Mouse (Mus musculus) testis, adult 2 months (tissue): ENCODE measurements around the gene Serpine3. TPM values are rescaled to one million over a fixed set of nuclear protein-coding genes. Genes with fewer than 3 reads are reported as not detected.

Source experiments
- H3K27ac ChIP-seq: fragments of 200-500 bp; 2 replicates; pipeline ENCODE4 v1.5.1; 2012; ENCODE audit warnings: low read depth, low read length; ENCODE audit not compliant: control insufficient read depth, insufficient read depth
- H3K27me3 ChIP-seq: fragments of 200-500 bp; 2 replicates; pipeline ENCODE4 v1.6.1; 2012; ENCODE audit warnings: mild to moderate bottlenecking, low read length, moderate library complexity; ENCODE audit not compliant: control insufficient read depth, insufficient read depth
- H3K36me3 ChIP-seq: fragments of 200-500 bp; 2 replicates; pipeline ENCODE4 v1.6.1; 2012; ENCODE audit warnings: mild to moderate bottlenecking, low read length; ENCODE audit not compliant: control insufficient read depth, insufficient read depth
- H3K4me1 ChIP-seq: fragments of 200-500 bp; 2 replicates; pipeline ENCODE4 v1.6.1; 2012; ENCODE audit warnings: low read length; ENCODE audit not compliant: control insufficient read depth, insufficient read depth
- H3K4me3 ChIP-seq: fragments of 200-500 bp; 2 replicates; pipeline ENCODE4 v1.5.1; 2012; ENCODE audit warnings: low read depth, mild to moderate bottlenecking, low read length, moderate library complexity, mixed read lengths; ENCODE audit not compliant: control insufficient read depth
- CTCF ChIP-seq: fragments of 200-500 bp; IDR thresholded peaks from 2 replicates; pipeline ENCODE4 v1.5.1; 2012; ENCODE audit warnings: low read depth, mild to moderate bottlenecking, inconsistent platforms, low read length, moderate library complexity; ENCODE audit not compliant: control insufficient read depth, insufficient read depth, insufficient replicate concordance
- POLR2A ChIP-seq: fragments of 200-500 bp; IDR thresholded peaks from 2 replicates; pipeline ENCODE4 v1.6.1; 2012; ENCODE audit warnings: low read depth, mild to moderate bottlenecking, inconsistent platforms, low read length, moderate library complexity; ENCODE audit not compliant: control insufficient read depth
- polyA plus RNA-seq: library from polyadenylated mRNA; depleted of rRNA; stranded (reverse); fragments of >200 nt; gene quantifications from 2 replicates; pipeline ENCODE4 v1.2.3, GENCODE M21; 2012

Serpine3 gene
- polyA plus RNA-seq, 1 experiment, result not detected

DNA sequence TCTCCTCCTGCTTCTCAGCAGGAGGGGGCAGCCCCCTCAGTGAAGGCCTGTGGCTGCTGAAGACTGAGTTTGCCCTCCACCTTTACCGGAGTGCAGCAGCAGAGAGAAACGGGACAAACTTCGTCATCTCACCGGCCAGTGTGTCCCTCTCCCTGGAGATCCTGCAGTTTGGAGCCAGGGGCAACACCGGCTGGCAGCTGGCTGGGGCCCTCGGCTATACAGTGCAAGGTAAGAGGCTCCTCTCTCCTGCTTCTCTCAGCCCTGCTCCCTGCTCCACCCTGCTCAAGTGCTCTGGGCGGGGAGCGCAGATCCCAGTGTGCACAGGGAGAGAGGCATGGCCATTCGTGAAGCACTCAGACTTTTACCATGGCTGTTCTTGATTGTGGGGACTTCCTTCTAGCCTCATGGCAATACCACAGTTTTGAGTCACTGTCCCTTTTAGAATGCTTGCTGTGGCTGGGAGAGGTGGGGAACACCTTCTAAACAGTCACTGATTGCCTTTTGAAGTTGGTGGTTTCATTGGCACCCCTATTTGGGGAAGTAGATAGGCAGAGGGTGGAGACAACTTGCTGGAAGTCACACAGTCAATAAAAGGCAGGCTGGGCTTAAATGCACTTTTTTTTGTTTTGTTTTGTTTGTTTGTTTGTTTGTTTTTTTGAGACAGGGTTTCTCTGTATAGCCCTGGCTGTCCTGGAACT, 1.7 kb downstream of the Serpine3 start:
- Histone ChIP-seq H3K4me3 (no peak overlapping the region), H3K4me1 (no peaks in the 10 kb centered on the region), H3K27me3 (no peaks in the 10 kb centered on the region), H3K27ac (no peak overlapping the region), H3K36me3 (no peaks in the 10 kb centered on the region)
- TF ChIP-seq CTCF, result no peak
- TF ChIP-seq POLR2A, result no peak

- no peak overlapping the region for H3K4me3 ChIP-seq
- TF ChIP-seq CTCF (no peak), POLR2A (no peak)
- no peaks in the 10 kb centered on the region for H3K27me3 ChIP-seq
- no peaks in the 10 kb centered on the region for H3K4me1 ChIP-seq
- H3K27ac ChIP-seq, result no peak overlapping the region
- no peaks in the 10 kb centered on the region for H3K36me3 ChIP-seq
These were observed 10.2 kb downstream of the Serpine3 start for GRCm38 (mm10) chr14:62673646-62674045.

- Histone ChIP-seq H3K36me3 (no peaks in the 10 kb centered on the region), H3K4me1 (no peaks in the 10 kb centered on the region), H3K4me3 (no peak overlapping the region), H3K27ac (no peak overlapping the region), H3K27me3 (no peaks in the 10 kb centered on the region)
- TF ChIP-seq POLR2A (no peak), CTCF (no peak)
These were observed 54.7 kb downstream of the Serpine3 start for GRCm38 (mm10) chr14:62718161-62718560.

GRCm38 (mm10) chr14:62721625-62722024, 58.2 kb downstream of the Serpine3 start:
- H3K4me1 ChIP-seq, result no peaks in the 10 kb centered on the region
- H3K27ac ChIP-seq, result no peak overlapping the region
- TF ChIP-seq POLR2A (no peak), CTCF (no peak)
- no peak overlapping the region for H3K4me3 ChIP-seq
- H3K27me3 ChIP-seq, result no peaks in the 10 kb centered on the region
- H3K36me3 ChIP-seq, result no peaks in the 10 kb centered on the region

DNA sequence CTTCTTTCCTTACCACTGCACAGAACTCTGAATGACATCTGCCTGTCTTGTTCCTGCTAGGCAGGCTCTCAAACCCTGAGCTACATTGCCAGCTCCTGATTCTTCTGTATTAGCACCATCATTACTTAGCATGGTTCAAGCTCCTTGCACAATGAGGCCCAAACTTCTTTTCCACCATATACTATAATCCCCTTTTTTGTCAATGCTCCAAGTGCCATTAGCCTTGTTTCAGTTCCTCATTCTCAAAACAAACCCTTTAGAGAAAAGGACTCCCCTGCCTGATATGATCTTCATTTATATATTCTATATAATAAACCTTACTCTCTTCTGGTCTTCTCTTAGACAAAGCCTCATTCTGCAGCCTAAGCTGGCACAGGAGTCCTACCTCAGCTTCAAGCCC, 61.1 kb downstream of the Serpine3 start:
- Histone ChIP-seq H3K4me3 (no peak overlapping the region), H3K4me1 (no peaks in the 10 kb centered on the region), H3K36me3 (no peaks in the 10 kb centered on the region; the same call in 1 of the 2 replicates), H3K27ac (no peak overlapping the region), H3K27me3 (no peaks in the 10 kb centered on the region)
- TF ChIP-seq CTCF (no peak), POLR2A (no peak)

- H3K27ac ChIP-seq, result no peak overlapping the region
- no peak for TF ChIP-seq CTCF
- no peak for TF ChIP-seq POLR2A
- H3K4me1 ChIP-seq, result no peaks in the 10 kb centered on the region
- H3K27me3 ChIP-seq, result no peaks in the 10 kb centered on the region
- H3K36me3 ChIP-seq, result no peaks in the 10 kb centered on the region; the same call in 1 of the 2 replicates
- no peak overlapping the region for H3K4me3 ChIP-seq
These were observed 68.4 kb downstream of the Serpine3 start for GRCm38 (mm10) chr14:62731902-62732301.

DNA sequence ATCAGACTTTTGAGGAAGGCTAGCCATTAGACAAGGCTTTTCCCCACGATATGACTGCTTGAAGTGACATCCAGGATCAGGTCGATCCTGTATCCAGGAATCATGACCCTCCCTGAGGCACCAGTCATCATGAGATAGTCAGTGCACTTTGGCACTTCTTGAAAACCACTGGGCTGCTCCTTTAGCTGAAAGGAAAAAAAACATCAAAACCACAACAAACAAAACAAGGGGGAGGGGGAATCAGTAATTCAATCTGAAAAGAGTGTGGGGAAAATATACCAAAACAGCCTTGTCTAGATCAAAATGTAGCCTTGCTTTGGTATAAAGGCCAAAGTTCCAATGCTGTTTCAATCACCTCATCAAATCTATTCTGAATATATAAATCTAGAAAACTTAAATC, 70.2 kb downstream of the Serpine3 start:
- Histone ChIP-seq H3K27me3 (no peaks in the 10 kb centered on the region), H3K36me3 (no peaks in the 10 kb centered on the region; the same call in 1 of the 2 replicates), H3K4me3 (no peak overlapping the region), H3K4me1 (no peaks in the 10 kb centered on the region), H3K27ac (no peak overlapping the region)
- TF ChIP-seq POLR2A (no peak), CTCF (no peak)
